Mouse (Mus musculus): ENCODE data around the gene Lrrc8e. TPM values are rescaled to one million over a fixed set of nuclear protein-coding genes. Genes with fewer than 3 reads are reported as not detected.
"Not testable (repeated sequence)": the region's sequence is repeated elsewhere in the genome, so short reads cannot be mapped to it uniquely, and the experiment has no call there.

Gene Lrrc8e
- polyA plus RNA-seq, 1 experiment from 2014 or later = 0.91 TPM

GRCm38 (mm10) chr8:4219617-4220016 is 7.0 kb upstream of the Lrrc8e start:
- DNase-seq (ENCODE audit: low spot score) = no peak

DNA sequence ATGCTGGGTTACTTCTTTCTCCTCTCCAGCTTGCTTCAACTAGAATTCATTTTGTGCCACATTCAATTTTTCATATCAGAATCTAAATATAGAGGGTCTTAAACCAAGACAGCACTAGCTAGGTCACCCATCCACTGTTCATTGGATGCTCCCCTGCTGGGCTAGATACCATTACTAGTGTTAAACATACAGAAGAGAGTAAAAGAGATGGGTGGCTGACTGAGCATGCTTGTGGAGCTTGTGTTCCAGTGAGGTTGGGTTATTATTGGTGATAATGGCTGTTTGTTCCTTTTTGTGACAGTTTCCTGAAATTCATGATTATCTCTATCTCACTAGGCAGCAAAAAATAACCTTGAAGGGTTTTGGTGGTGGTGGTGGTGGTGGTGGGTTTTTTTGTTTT is 4.6 kb upstream of the Lrrc8e start:
- no peak for DNase-seq (ENCODE audit: low spot score)

- DNase-seq (ENCODE audit: low spot score) = no peak
Measured at GRCm38 (mm10) chr8:4226323-4226722, 304 bp upstream of the Lrrc8e start.

GRCm38 (mm10) chr8:4227919-4228318 is 1.3 kb downstream of the Lrrc8e start:
- no peak for DNase-seq (ENCODE audit: low spot score)

- no peak for DNase-seq (ENCODE audit: low spot score)
Measured at GRCm38 (mm10) chr8:4229784-4230183, 3.2 kb downstream of the Lrrc8e start.

GRCm38 (mm10) chr8:4230612-4231351 is 4.2 kb downstream of the Lrrc8e start:
- no peak for DNase-seq (ENCODE audit: low spot score)

DNA sequence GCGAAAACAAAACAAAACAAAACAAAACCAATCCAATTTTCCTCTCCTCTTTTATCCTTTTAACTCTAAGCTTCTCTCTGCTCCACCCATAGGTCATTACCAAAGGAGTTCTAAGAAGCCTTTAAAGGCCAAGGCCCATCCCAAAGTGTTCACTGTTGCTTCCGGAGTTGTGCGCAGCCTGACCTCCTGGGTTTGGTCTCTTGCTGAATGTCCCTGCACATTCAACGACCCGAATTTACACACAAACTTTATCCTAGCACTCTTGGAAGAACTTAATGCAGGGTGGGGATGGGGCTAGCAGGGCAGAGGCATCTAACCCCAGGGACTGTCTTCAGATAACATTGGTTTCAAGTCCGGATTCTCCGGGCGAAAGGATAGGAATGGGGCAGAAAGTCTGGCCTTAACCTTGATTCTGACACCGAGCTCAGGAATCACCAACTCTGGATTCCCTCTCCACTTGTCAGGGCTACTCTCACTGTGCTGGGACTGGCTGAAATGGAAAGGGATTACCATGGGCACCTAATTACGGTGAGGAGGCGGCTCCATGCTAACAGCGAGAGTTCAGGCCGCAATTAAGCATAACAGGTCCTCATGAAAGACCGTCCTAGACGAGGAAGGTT is 11.3 kb downstream of the Lrrc8e start:
- no peak for DNase-seq (ENCODE audit: low spot score)

GRCm38 (mm10) chr8:4238434-4239192 is 12.0 kb downstream of the Lrrc8e start, which contains the start of the genes Map2k7 and Gm49320:
Gene Map2k7 (plus strand): TSS chr8:4238740.
Gene Gm49320 (plus strand): TSS chr8:4238865.
- peak; percentile 100 for DNase-seq (ENCODE audit: low spot score)

- DNase-seq (ENCODE audit: low spot score) = no peak
Measured at GRCm38 (mm10) chr8:4239193-4239890, 12.7 kb downstream of the Lrrc8e start.

- no peak for DNase-seq (ENCODE audit: low spot score)
Measured at GRCm38 (mm10) chr8:4245061-4245460, 18.4 kb downstream of the Lrrc8e start.

- no peak for DNase-seq (ENCODE audit: low spot score)
Measured at GRCm38 (mm10) chr8:4245737-4246136, 19.1 kb downstream of the Lrrc8e start.

- no peak for DNase-seq (ENCODE audit: low spot score)
Measured at GRCm38 (mm10) chr8:4247241-4247640, 20.6 kb downstream of the Lrrc8e start.

GRCm38 (mm10) chr8:4247951-4248540 is 21.4 kb downstream of the Lrrc8e start, which contains the start of gene Tgfbr3l:
Gene Tgfbr3l (plus strand): TSS chr8:4248214.
- DNase-seq (ENCODE audit: low spot score) = no peak

GRCm38 (mm10) chr8:4249213-4249612 is 22.6 kb downstream of the Lrrc8e start:
- DNase-seq (ENCODE audit: low spot score) = no peak

DNA sequence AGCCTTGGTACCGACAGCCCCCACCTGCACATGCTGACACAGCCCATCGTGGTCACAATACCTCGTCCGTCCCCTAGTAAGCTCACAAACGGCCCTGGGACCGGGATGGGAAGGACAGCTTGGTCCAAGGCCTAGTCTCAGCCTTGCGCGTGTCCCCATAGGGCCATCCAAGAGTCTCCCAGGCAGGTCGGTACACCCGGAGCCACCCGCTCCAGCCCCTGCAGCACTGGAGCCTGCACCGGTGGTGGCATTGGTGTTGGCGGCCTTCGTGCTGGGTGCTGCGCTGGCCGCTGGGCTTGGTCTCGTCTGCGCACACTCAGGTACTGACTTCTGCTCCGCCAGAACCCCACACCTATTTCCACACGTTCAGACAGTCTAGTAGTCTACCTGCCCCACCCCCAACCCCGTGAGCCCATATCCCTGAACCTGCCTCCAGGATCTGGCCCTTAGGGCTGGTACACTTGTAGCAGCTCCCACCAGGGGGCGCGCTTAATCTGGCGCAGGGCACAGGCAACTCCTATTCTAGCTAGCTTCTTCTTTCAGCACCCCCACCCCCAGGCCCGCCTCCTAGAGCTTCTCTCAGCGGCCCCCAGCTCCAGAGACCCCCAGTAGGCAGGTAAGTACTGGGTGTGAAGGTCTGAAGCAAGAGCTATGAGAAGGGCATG is 23.8 kb downstream of the Lrrc8e start:
- DNase-seq (ENCODE audit: low spot score) = peak; percentile 83

- no peak for DNase-seq (ENCODE audit: low spot score)
Measured at GRCm38 (mm10) chr8:4252116-4252760, 25.6 kb downstream of the Lrrc8e start.

DNA sequence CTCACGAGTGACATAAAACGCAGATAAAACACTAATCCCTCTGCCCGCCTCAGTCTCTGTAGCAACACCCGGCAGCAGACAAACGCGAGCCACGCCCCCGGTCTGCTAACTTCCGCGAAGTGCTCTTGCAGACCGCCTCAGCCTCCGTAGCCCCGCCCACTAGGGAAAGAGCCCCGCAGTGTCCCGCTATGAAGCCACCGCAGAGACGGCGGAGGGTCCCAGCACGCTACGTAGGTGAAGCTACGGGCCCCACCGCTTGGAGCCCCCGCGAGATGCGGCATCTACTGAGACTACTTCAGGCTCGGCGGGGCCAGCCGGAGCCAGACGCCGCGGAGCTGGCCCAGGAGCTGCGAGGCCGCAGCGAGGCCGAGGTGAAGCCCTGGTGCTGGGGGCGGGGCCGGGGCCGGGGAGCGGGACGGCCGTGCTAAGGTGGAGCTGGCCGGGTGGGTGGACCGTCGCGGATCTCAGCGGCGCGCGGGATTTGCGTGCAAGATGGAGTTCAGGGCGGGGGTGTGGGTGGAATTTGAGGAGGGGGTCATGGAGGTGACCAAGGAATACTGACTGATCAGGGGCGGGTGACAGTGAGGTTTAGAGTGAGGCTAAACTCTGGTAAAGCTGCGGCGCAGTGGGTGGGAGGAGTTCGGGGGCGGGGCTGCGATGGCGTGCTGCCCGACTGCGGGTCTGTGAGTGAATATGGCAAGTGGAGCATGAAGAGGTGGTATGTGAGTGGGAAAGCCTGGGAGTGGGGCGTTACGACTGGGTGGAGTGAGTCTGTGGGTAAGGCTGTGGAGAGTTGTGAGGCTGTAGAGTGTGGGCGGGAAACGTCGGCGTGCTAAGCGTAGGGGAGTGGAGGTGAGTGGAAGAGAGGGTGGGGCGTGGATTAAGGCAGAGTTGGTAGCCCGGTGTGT is 26.6 kb downstream of the Lrrc8e start, which contains the start of gene Snapc2:
Gene Snapc2, plus strand, starts transcription at position 147 of the 908 bp plus-strand sequence.
- peak; percentile 95 for DNase-seq (ENCODE audit: low spot score)

- DNase-seq (ENCODE audit: low spot score) = no peak
Measured at GRCm38 (mm10) chr8:4254001-4254400, 27.4 kb downstream of the Lrrc8e start.

DNA sequence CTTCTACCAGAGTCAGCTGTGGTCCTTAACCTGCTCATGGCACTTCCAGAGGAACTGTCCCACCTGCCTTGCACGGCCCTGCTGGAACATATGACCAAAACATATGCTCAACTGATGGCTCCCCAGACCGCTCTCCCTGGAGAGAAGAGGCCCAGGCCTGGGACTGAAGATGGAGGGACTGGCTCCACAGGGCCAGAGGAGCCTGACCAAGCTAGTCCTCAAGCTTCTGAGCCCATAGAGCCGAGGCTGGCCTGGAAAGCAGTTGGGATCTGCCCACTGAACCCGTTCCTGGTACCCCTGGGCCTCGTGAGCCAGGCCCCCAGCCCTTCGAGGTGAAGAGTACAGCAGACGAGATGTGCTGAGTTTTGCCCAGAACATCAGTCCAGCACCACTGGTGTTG is 28.8 kb downstream of the Lrrc8e start:
- not testable (repeated sequence) for DNase-seq (ENCODE audit: low spot score)

Measured in thymus, postnatal 0 days (tissue).